Mouse (Mus musculus): ENCODE measurements around the gene Olfr1396. TPM values are rescaled to one million over a fixed set of nuclear protein-coding genes. Genes with fewer than 3 reads are reported as not detected.

Gene Olfr1396
- total and polyA plus RNA-seq, 2 experiments from 2014 or later: 0.05 TPM

DNA sequence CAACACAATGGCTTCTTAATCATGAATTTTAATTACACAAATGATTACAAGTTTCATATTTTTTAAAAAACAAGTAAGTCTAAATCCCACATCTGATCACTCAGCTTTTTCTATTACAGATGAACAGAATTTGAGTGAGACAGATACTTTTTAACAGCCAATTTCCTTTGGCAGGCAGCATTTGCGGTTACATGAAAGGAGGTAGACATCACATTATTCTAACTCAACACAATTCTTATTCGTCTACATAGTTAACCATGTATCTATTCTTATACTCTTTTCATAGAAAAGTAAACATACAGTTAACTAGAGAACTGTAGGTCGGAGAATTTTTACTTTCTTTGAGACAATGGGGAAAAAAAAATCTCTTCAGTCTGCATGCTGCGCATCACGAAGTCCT, 24.1 kb downstream of the Olfr1396 start:
- Histone ChIP-seq H3K27ac (ENCODE audit: low read depth, low read length) (no peak overlapping the region), H3K4me2 (ENCODE audit: low read depth) (no peak overlapping the region), H3K9me3 (ENCODE audit: low read length) (no peaks in the 10 kb centered on the region), H3K4me1 (ENCODE audit: insufficient read depth) (no peaks in the 10 kb centered on the region), H3K27me3 (ENCODE audit: insufficient read depth, low read length) (no peaks in the 10 kb centered on the region), H3K4me3 (ENCODE audit: low read depth, low read length) (no peak overlapping the region), H3K36me3 (ENCODE audit: insufficient read depth) (no peaks in the 10 kb centered on the region), H3K9ac (no peak overlapping the region)
- DNase-seq (no peak), ATAC-seq (no peak)
- TF ChIP-seq CTCF (IDR thresholded peaks at IDR 0.05; ENCODE audit: low read depth): no peak
- 84% methylated on average over 5 of the region's 5 CpGs for WGBS

DNA sequence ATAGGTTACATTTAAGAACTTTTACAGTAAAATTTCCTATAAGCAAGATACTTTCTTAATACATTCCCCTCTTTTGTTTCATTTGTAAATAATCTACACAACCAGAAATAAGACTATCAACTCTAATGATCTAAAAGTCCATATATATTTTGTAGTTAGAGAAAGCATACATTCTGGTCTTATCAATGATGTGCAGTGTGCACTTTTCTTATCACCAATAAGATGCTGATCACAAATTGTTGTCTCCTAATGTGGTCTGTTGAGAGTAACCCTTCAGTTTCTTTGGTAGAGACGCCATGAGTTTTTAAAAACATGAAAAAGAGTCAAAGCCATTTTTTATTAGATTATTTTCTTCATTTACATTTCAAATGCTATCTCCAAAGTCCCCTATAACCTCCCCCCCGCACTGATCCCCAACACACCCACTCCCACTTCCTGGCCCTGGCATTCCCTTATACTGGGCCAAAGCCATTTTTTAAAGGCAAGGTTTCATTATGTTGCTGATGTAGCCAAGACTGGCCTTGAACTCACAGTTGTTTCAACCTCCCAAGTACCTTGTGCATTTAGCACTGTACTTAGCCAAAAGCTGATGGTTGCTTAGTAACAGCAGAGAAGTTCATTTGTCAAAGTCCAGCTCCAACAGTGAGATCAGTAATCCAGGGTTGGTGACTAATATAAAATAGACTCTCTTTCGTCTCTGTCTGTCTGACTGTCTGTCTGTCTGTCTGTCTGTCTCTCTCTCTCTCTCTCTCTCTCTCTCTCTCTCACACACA, 24.8 kb downstream of the Olfr1396 start:
- no peak overlapping the region for H3K4me2 ChIP-seq (ENCODE audit: low read depth)
- WGBS: 85% methylated on average over 3 of the region's 3 CpGs
- no peaks in the 10 kb centered on the region for H3K4me1 ChIP-seq (ENCODE audit: insufficient read depth)
- H3K27me3 ChIP-seq (ENCODE audit: insufficient read depth, low read length): no peaks in the 10 kb centered on the region
- H3K9me3 ChIP-seq (ENCODE audit: low read length): no peaks in the 10 kb centered on the region
- H3K9ac ChIP-seq: no peak overlapping the region
- H3K4me3 ChIP-seq (ENCODE audit: low read depth, low read length): no peak overlapping the region
- DNase-seq (no peak), ATAC-seq (no peak)
- no peak overlapping the region for H3K27ac ChIP-seq (ENCODE audit: low read depth, low read length)
- H3K36me3 ChIP-seq (ENCODE audit: insufficient read depth): no peaks in the 10 kb centered on the region
- no peak for TF ChIP-seq CTCF (IDR thresholded peaks at IDR 0.05; ENCODE audit: low read depth)

DNA sequence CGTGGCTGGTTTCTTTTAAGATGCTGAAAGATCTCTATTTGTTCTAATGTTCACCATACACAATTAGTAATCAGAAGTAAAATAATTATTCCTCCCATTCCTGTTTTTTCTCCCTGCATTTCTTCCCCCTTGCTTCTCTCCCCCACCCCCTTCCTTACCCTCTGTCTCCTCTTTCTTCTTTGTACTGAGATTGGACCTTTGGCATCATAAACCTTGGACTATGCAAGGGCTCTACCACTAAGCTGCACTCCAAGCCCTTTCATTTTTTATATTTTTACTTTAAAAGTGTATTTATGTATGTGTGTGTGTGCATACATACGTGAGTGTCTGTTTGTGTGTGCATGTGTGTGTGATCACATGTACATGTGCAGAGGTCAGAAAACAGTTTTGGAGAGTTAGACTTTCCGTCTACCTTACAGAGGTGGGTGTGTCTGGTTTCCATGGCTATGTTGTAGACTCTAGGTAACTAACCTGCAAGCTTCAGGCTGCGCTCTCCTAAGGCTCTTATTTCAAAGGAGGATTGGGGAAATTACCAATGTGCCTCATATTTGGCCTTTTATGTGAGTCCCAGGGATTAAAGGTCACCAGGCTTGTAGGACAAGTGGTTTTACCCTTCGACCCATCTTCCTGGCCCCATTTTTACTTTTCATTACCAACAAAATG, 25.6 kb downstream of the Olfr1396 start:
- Histone ChIP-seq H3K4me3 (ENCODE audit: low read depth, low read length) (no peak overlapping the region), H3K27me3 (ENCODE audit: insufficient read depth, low read length) (no peaks in the 10 kb centered on the region), H3K4me1 (ENCODE audit: insufficient read depth) (no peaks in the 10 kb centered on the region), H3K4me2 (ENCODE audit: low read depth) (no peak overlapping the region), H3K9me3 (ENCODE audit: low read length) (no peaks in the 10 kb centered on the region), H3K27ac (ENCODE audit: low read depth, low read length) (no peak overlapping the region), H3K36me3 (ENCODE audit: insufficient read depth) (no peaks in the 10 kb centered on the region), H3K9ac (no peak overlapping the region)
- DNase-seq (no peak), ATAC-seq (no peak)
- 90% methylated on average over 5 of the region's 5 CpGs for WGBS
- no peak for TF ChIP-seq CTCF (IDR thresholded peaks at IDR 0.05; ENCODE audit: low read depth)

DNA sequence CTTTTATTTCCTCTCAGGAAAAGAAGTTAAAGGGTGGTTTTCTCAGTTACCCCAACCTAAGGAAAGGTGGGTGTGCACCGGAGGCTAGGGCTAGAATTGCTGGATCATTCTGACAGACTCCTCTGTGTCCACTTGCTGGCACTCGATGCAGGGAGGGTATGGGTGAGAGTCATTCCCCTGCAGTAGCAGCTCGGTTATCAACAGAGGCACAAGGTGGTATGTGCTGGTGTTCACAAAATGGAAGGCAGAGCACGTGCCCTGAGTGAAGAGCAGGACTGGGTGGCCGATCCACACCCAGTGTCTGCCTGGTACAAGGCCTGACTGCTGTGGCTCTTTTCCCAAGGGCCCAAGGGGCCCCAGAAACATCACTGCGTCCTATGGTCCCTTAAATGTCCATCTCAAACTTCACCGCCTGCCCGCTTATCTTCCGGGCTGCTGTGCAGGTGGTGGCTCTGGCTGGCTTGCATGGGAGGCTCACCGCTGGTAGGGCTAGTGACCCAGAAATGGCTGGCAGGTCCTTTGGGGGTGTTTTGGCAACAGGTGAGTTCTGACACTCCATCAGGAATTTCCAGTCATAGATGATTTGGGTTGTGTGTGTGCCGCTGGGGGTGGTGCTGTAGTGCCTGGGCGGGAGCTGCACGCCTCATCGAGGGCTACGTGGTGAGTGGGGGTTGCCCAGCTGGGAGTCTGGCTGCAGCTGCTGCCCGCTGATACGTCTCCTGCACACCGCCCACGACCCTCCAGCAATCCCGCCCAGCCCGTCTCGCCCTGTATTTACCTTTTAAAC, 26.7 kb downstream of the Olfr1396 start:
- DNase-seq (no peak), ATAC-seq (no peak)
- Histone ChIP-seq H3K4me2 (ENCODE audit: low read depth) (no peak overlapping the region), H3K4me3 (ENCODE audit: low read depth, low read length) (no peak overlapping the region), H3K36me3 (ENCODE audit: insufficient read depth) (no peaks in the 10 kb centered on the region), H3K27me3 (ENCODE audit: insufficient read depth, low read length) (no peaks in the 10 kb centered on the region), H3K9me3 (ENCODE audit: low read length) (no peaks in the 10 kb centered on the region), H3K27ac (ENCODE audit: low read depth, low read length) (no peak overlapping the region), H3K9ac (no peak overlapping the region), H3K4me1 (ENCODE audit: insufficient read depth) (no peaks in the 10 kb centered on the region)
- no peak for TF ChIP-seq CTCF (IDR thresholded peaks at IDR 0.05; ENCODE audit: low read depth)
- 44% methylated on average over 22 of the region's 22 CpGs for WGBS

DNA sequence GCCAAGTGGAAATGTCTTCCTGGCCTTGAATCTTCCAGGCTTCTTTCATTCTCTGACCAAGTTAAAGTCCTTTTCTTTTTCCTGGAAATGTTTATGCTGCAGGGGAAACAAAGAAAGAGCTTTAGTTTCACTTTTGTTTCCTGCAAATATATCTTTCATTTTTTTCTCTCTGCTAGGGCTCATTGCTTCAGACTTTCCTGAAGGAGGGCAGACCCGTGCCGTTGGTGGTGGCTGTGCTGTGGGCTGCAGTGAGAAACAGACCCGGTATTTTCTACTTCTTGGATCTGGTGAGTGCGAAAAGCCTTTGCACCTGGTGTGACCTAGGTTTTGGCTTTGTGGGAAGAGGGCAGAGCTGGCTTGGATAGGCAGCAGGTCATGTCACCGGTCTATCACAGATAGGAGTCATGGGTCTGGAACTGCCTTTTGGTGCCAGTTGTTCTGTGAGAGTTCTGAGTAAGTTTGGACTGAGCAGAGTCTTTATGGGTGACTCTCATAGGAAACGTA, 27.8 kb downstream of the Olfr1396 start:
- Histone ChIP-seq H3K4me3 (ENCODE audit: low read depth, low read length) (no peak overlapping the region), H3K27me3 (ENCODE audit: insufficient read depth, low read length) (no peaks in the 10 kb centered on the region), H3K27ac (ENCODE audit: low read depth, low read length) (no peak overlapping the region), H3K9ac (no peak overlapping the region), H3K4me1 (ENCODE audit: insufficient read depth) (no peaks in the 10 kb centered on the region), H3K36me3 (ENCODE audit: insufficient read depth) (no peaks in the 10 kb centered on the region), H3K9me3 (ENCODE audit: low read length) (no peaks in the 10 kb centered on the region), H3K4me2 (ENCODE audit: low read depth) (no peak overlapping the region)
- 85% methylated on average over 6 of the region's 6 CpGs for WGBS
- DNase-seq: no peak
- ATAC-seq: no peak
- TF ChIP-seq CTCF (IDR thresholded peaks at IDR 0.05; ENCODE audit: low read depth): no peak

DNA sequence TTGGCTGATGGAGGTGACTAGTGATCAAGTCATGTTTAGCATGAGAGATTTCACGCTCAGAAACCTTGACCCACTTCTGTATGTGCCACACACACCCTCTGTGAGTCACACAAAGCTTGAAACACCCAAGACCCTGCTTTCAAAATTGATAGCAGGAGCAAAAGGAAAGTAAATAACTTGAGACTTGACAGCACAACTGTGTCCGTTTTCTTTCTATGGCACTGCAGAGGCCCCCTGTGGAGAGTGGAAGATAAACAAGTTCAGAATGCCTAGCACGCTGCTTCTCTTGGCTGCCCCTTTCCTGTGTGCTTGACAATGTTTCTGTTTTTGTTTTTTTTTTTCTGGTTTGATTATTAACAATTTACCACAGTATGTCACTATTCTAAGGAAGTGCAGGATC, 29.8 kb downstream of the Olfr1396 start:
- no peak for DNase-seq
- H3K27me3 ChIP-seq (ENCODE audit: insufficient read depth, low read length): no peaks in the 10 kb centered on the region
- no peak overlapping the region for H3K4me2 ChIP-seq (ENCODE audit: low read depth)
- no peak overlapping the region for H3K4me3 ChIP-seq (ENCODE audit: low read depth, low read length)
- H3K9me3 ChIP-seq (ENCODE audit: low read length): no peaks in the 10 kb centered on the region
- no peak for ATAC-seq
- 42% methylated on average over 3 of the region's 3 CpGs for WGBS
- no peak for TF ChIP-seq CTCF (IDR thresholded peaks at IDR 0.05; ENCODE audit: low read depth)
- H3K27ac ChIP-seq (ENCODE audit: low read depth, low read length): no peak overlapping the region
- no peak overlapping the region for H3K9ac ChIP-seq
- no peaks in the 10 kb centered on the region for H3K36me3 ChIP-seq (ENCODE audit: insufficient read depth)
- no peaks in the 10 kb centered on the region for H3K4me1 ChIP-seq (ENCODE audit: insufficient read depth)

All from forebrain, postnatal 0 days (tissue).